Mouse (Mus musculus) urinary bladder, postnatal 25 days (tissue): ENCODE results near the gene Eps15.

Experiments used
- DNase-seq: peaks from one replicate; pipeline ENCODE4 v3.0.0; 2022; ENCODE audit warnings: low spot score

Gene Eps15

DNA sequence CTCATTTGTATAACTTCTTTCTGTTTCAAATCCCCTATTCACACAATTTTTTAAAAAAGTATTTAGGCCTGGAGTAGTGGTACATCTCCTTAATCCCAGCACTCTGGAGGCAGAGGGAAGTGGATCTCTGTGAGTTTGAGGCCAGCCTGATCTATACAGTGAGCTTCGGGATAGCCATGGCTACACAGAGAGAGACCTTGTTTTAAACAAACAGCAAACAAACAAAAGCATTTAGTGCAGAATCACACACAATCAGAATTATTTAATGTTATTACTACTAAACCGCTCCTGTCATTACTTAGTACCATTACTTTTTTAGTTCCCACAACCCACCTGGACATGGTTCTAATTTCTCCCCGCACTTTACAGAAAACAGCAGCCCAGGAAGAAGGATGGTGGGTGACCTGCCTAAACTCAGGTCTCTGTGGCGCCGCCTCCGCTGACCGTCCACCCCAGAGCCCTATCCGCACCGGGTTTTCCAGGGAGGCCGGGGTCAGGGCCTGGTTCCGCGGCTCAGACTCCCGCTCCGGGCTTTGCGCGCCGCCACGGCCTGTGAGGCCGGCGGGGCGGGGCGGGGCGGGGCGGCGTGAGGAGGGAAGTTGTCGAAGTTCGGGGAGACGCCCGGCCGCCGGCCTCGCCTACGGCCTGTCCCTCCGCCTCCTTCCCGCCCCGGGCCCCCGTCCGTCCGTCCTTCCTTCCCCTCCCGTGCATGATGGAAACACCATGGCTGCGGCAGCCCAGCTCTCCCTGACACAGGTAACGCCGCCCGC lies at the start of gene Eps15:
Gene Eps15 (plus strand): TSS at position 580 of the 770 bp plus-strand sequence.
- peak; percentile 96 for DNase-seq

- no peak for DNase-seq
These were observed 45.9 kb upstream of the Eps15 start, which contains the start of gene Calr4 for GRCm38 (mm10) chr4:109234185-109234584. Gene Calr4 (plus strand): TSS chr4:109234485.

DNA sequence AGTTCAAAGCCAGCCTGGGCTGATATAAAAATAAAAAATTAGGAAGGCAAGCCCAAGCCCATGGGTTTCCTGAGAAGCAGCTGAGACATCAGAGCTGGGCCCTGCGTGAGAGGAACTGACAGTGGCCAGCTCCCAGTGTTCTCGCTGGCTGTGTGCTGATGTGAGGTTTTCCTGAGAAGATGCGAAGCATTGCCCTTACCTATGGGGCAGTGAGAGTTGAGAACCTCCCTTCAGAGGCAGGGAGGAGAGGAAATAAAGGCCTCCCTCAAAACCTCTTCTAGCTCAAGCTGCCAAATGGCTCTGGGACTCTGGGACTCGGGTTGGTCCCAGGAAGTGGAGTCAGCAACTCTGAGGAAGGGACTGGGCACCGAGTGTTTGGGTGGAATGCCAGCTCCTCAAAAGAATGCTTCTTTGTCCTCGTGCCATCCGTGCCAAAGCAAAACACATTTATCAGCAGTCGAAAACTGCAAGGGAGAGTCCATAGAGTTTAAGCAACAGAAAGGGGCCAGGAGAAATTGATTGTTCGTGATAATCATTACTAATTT lies 45.2 kb upstream of the Eps15 start:
- DNase-seq = no peak

- no peak for DNase-seq
These were observed 43.7 kb upstream of the Eps15 start for GRCm38 (mm10) chr4:109236186-109236879.

- no peak for DNase-seq
These were observed 41.4 kb upstream of the Eps15 start for GRCm38 (mm10) chr4:109238428-109239268.

DNA sequence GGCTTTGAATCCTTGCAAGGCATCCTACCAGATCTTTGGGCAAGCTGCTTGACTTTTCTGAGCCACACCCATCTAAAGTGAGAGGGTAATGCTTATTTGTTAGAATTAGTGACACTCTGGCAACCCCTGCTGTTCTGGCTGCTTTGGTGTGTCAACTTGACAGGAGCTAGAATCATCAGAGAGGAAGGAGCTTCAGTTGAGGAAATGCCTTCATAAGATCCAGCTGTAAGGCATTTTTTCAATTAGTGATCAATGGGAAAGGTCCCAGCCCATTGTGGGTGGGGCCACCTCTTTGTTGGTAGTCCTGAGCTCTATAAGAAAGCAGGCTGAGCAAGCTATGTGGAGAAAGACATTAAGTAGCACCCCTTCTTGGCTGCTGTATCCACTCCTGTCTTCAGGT lies 38.8 kb upstream of the Eps15 start:
- no peak for DNase-seq

- DNase-seq = peak; percentile 40
These were observed 38.1 kb upstream of the Eps15 start for GRCm38 (mm10) chr4:109241934-109242333.

DNA sequence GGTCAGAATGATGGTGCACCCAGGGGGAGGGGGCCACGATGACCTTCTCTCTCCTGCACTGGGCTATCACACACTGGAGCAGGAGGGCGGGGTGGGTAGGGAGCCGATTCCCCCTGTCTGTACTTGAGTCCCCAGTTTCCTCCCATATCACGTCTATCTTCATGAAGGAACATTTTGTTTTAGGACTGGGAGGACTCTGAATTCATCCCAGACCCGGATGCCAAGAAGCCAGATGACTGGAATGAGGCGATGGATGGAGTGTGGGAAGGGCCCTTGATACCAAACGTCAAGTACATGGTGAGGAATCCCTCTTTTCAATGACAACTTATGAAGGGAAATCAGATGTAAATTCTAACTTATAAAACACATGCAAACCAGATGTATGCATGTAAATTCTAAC lies 35.6 kb upstream of the Eps15 start:
- DNase-seq = no peak

DNA sequence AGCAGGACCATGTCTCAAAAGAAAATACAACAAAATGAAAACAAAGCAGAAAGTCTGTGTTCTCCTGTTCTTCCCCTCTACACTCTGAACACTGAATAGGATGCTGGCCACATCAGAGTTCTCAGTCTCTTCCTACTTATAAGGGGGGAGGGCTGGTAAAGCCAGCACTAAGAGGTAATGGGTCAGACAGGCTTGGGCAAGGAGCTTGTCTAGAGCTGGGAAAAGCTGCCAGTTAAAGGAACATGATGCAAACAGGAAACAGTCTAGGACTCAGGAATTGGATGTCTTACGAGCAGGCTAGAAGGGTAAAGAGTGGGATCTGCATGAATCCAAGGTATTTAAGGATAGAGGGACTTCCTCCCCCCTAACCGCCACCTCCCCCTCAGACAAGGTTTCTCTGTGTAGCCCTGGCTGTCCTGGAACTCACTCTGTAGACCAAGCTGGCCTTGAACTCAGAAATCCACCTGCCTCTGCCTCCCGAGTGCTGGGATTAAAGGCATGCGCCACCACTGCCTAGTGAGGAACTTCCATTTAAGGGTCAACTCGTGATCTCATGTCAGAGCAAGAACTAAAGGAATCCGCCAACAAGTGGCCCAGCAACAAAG lies 35.0 kb upstream of the Eps15 start:
- DNase-seq = no peak

- DNase-seq = no peak
These were observed 28.5 kb upstream of the Eps15 start for GRCm38 (mm10) chr4:109251605-109252004.

DNA sequence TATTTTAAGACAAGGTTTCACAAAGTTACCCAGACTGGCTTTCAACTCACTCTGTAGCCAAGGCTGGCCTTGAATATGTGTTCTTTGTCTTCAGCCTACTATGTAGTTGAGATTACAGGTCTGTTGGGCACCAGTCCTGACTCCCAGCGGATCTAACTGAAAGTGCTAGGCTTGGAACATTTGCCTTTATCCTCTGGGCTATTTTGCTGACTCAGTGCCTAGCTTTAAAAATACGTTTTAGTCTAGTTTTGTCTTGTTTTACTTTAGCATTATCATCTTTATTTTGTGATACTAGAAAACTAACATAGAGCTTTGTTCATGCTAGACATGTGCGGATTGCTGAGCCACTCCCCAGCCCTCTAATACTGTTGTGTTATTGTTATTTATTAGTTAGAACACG lies 27.9 kb upstream of the Eps15 start:
- DNase-seq = no peak

GRCm38 (mm10) chr4:109253664-109254151 lies 26.4 kb upstream of the Eps15 start:
- no peak for DNase-seq

DNA sequence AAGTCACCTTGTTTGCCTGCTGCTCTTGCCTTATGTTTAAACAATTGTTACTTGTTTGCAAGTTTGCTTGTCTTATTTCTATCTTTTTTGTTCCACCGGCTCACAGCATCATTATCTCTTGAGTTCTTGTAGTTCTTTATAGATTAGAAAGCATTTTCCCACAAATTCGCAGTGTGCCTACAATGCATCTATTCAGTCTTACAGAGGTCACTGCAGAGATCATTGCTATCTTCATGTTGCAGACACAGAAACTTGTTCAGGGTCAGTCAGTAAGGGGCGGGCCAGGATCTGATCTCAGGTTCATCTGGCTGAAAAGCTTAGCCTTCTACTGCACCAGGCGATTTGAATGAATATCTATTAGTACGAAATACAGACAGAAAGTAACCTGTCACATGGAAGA lies 25.6 kb upstream of the Eps15 start:
- no peak for DNase-seq

DNA sequence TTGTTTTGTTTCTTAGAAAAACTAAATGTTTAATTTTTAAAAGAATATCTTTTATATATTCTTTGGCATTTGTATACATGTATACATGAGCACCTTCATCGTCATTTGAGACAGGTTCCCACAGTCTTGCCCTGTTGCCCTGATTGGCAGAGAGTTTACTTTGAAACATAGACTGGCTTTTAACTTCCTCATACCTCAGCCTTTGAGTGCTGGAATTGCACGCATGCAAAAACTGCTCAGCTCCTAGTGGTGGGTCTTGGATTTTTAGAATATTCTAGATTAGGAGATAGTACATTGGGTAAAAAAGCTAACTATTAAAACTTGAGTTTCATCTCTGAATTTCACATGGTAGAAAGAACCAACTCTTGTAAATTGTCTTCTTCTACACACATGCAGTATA lies 24.7 kb upstream of the Eps15 start:
- no peak for DNase-seq

GRCm38 (mm10) chr4:109255727-109256417 lies 24.2 kb upstream of the Eps15 start:
- DNase-seq = no peak

DNA sequence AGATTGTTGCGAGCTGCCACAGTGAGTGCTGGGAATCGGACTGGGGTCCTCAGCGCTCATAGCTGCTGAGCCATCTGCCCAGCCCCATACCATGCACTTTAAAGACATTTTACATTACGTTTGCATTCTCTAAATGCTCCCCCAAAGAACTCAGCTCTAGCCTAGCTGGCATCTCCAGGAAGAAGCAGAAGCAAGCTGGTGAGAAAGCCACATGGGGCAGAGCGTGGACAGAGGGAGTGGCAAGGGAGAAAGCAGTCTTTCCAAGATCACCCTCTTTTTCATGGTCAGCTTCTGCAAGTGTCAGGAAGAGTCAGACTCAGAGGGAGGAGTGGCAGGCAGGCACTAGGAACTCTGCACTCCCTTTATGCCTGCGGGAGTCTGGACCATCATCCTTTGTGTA lies 23.3 kb upstream of the Eps15 start:
- DNase-seq = no peak

- DNase-seq = no peak
These were observed 22.4 kb upstream of the Eps15 start for GRCm38 (mm10) chr4:109257639-109258038.

- no peak for DNase-seq
These were observed 18.0 kb upstream of the Eps15 start for GRCm38 (mm10) chr4:109262068-109262467.

GRCm38 (mm10) chr4:109266056-109266455 lies 14.0 kb upstream of the Eps15 start:
- DNase-seq = no peak

GRCm38 (mm10) chr4:109266744-109267143 lies 13.3 kb upstream of the Eps15 start:
- no peak for DNase-seq

- no peak for DNase-seq
These were observed 12.6 kb upstream of the Eps15 start for GRCm38 (mm10) chr4:109267452-109267851.
